Mouse (Mus musculus) liver, embryonic 15.5 days (tissue): ENCODE data around the gene Gm10964. TPM values are rescaled to one million over a fixed set of nuclear protein-coding genes. Genes with fewer than 3 reads are reported as not detected.

Experiments
- ATAC-seq: fragments of 200-750 bp; cut with Nextera tagmentation; 2 replicates; pipeline ENCODE4 v1.8.0; 2017; ENCODE audit warnings: moderate number of reproducible peaks, mild to moderate bottlenecking, moderate library complexity; ENCODE audit not compliant: insufficient read depth
- H3K27ac ChIP-seq: fragments of 300-500 bp; sonication (generic); replicated peaks from 2 replicates; pipeline ENCODE4 v1.5.1; 2015; ENCODE audit warnings: mild to moderate bottlenecking, inconsistent platforms
- H3K27me3 ChIP-seq: fragments of 300-500 bp; sonication (generic); 2 replicates; pipeline ENCODE4 v1.6.1; 2015; ENCODE audit warnings: mild to moderate bottlenecking, inconsistent platforms
- H3K36me3 ChIP-seq: fragments of 300-500 bp; sonication (generic); replicated peaks from 2 replicates; pipeline ENCODE4 v1.6.1; 2015; ENCODE audit warnings: moderate library complexity, mild to moderate bottlenecking, inconsistent platforms
- H3K4me1 ChIP-seq: fragments of 300-500 bp; sonication (generic); replicated peaks from 2 replicates; pipeline ENCODE4 v1.6.1; 2015; ENCODE audit warnings: inconsistent platforms
- H3K4me2 ChIP-seq: fragments of 300-500 bp; sonication (generic); 2 replicates; pipeline ENCODE4 v1.6.1; 2015; ENCODE audit warnings: moderate library complexity, mild to moderate bottlenecking, inconsistent platforms
- H3K4me3 ChIP-seq: fragments of 300-500 bp; sonication (generic); replicated peaks from 2 replicates; pipeline ENCODE4 v1.5.1; 2015; ENCODE audit warnings: mild to moderate bottlenecking, inconsistent platforms
- H3K9ac ChIP-seq: fragments of 300-500 bp; sonication (generic); 2 replicates; pipeline ENCODE4 v1.6.1; 2015; ENCODE audit warnings: moderate library complexity, mild to moderate bottlenecking, inconsistent platforms
- H3K9me3 ChIP-seq: fragments of 300-500 bp; sonication (generic); replicated peaks from 2 replicates; pipeline ENCODE4 v1.6.1; 2016; ENCODE audit warnings: inconsistent platforms
- WGBS: fragments of 180-500 bp; shearing (Covaris S2); methylation state at CpG from one replicate; pipeline ENCODE4 v1.1.7; 2015; ENCODE audit warnings: mixed read lengths; ENCODE audit not compliant: insufficient replicate concordance; 5-methylcytosine and 5-hydroxymethylcytosine counted together
- polyA plus RNA-seq: library from polyadenylated mRNA; unstranded; fragments of >200 nt; fragmentation: Nextera tagmentation; extraction: Ambion mirVana; gene quantifications from 2 replicates; pipeline ENCODE4 v1.2.1, GENCODE M21; 2015

Gene Gm10964
- polyA plus RNA-seq, 1 experiment from 2014 or later: not detected

GRCm38 (mm10) chr3:103735776-103736600 lies 3.2 kb upstream of the Gm10964 start:
- ATAC-seq: no peak
- Histone ChIP-seq H3K9me3 (no peaks in the 10 kb centered on the region), H3K27ac (no peak overlapping the region), H3K27me3 (no peaks in the 10 kb centered on the region), H3K36me3 (peaks cover 30% of the 10 kb centered on the region), H3K4me3 (no peak overlapping the region), H3K9ac (no peak overlapping the region), H3K4me2 (no peak overlapping the region), H3K4me1 (peaks cover 23% of the 10 kb centered on the region)
- WGBS: 87% methylated on average over 28 of the region's 28 CpGs

GRCm38 (mm10) chr3:103737061-103737754 lies 2.0 kb upstream of the Gm10964 start:
- H3K27me3 ChIP-seq: no peaks in the 10 kb centered on the region
- peak overlapping the region; percentile 29; the same call in 1 of the 2 replicates for H3K4me3 ChIP-seq
- H3K36me3 ChIP-seq: peaks cover 42% of the 10 kb centered on the region
- 69% methylated on average over 16 of the region's 16 CpGs for WGBS
- H3K4me1 ChIP-seq: peaks cover 23% of the 10 kb centered on the region
- no peak for ATAC-seq
- no peak overlapping the region for H3K27ac ChIP-seq
- H3K4me2 ChIP-seq: peak overlapping the region; percentile 61; the same call in 1 of the 2 replicates
- H3K9me3 ChIP-seq: no peaks in the 10 kb centered on the region
- no peak overlapping the region for H3K9ac ChIP-seq

- H3K9ac ChIP-seq: no peak within 1 kb of the TSS
- H3K4me1 ChIP-seq: peaks cover 23% of the 10 kb centered on the region
- peak; percentile 67 for ATAC-seq
- no peaks in the 10 kb centered on the region for H3K9me3 ChIP-seq
- H3K4me3 ChIP-seq: peak within 1 kb of the TSS; percentile 29
- H3K36me3 ChIP-seq: peaks cover 47% of the 10 kb centered on the region
- peak within 1 kb of the TSS; percentile 61 for H3K4me2 ChIP-seq
- no peaks in the 10 kb centered on the region for H3K27me3 ChIP-seq
- no peak within 1 kb of the TSS for H3K27ac ChIP-seq
- 1% methylated on average over 18 of the region's 18 CpGs for WGBS
These were observed 1.2 kb upstream of the Gm10964 start, which contains the start of gene Olfml3 for GRCm38 (mm10) chr3:103737778-103738571. TSS of gene Olfml3 (minus strand) at chr3:103738001.

- no peak for ATAC-seq
- Histone ChIP-seq H3K27ac (no peak overlapping the region), H3K27me3 (no peaks in the 10 kb centered on the region), H3K4me1 (peaks cover 14% of the 10 kb centered on the region), H3K4me2 (no peak overlapping the region), H3K4me3 (no peak overlapping the region), H3K9me3 (no peaks in the 10 kb centered on the region), H3K9ac (no peak overlapping the region), H3K36me3 (peaks cover 70% of the 10 kb centered on the region)
- WGBS: 75% methylated on average over 5 of the region's 5 CpGs
These were observed 1.2 kb downstream of the Gm10964 start for GRCm38 (mm10) chr3:103740342-103740741.

- Histone ChIP-seq H3K27ac (no peak overlapping the region), H3K27me3 (no peaks in the 10 kb centered on the region), H3K4me2 (no peak overlapping the region), H3K9me3 (no peaks in the 10 kb centered on the region), H3K4me3 (no peak overlapping the region), H3K9ac (no peak overlapping the region), H3K4me1 (peaks cover 8% of the 10 kb centered on the region), H3K36me3 (peaks cover 83% of the 10 kb centered on the region)
- 87% methylated on average over 6 of the region's 6 CpGs for WGBS
- no peak for ATAC-seq
These were observed 4.0 kb downstream of the Gm10964 start for GRCm38 (mm10) chr3:103743208-103743607.

GRCm38 (mm10) chr3:103745001-103745770 lies 6.0 kb downstream of the Gm10964 start:
- Histone ChIP-seq H3K27me3 (no peaks in the 10 kb centered on the region), H3K36me3 (peaks cover 95% of the 10 kb centered on the region), H3K9ac (no peak overlapping the region), H3K4me3 (no peak overlapping the region), H3K4me1 (peaks cover 3% of the 10 kb centered on the region; the same call in 1 of the 2 replicates), H3K9me3 (no peaks in the 10 kb centered on the region), H3K27ac (no peak overlapping the region), H3K4me2 (no peak overlapping the region)
- no peak for ATAC-seq
- WGBS: 87% methylated on average over 14 of the region's 14 CpGs

- H3K9ac ChIP-seq: no peak overlapping the region
- ATAC-seq: no peak
- H3K4me3 ChIP-seq: no peak overlapping the region
- H3K4me1 ChIP-seq: no peaks in the 10 kb centered on the region
- no peak overlapping the region for H3K27ac ChIP-seq
- no peaks in the 10 kb centered on the region for H3K27me3 ChIP-seq
- WGBS: 79% methylated on average over 5 of the region's 5 CpGs
- peaks cover 93% of the 10 kb centered on the region for H3K36me3 ChIP-seq
- H3K9me3 ChIP-seq: no peaks in the 10 kb centered on the region
- H3K4me2 ChIP-seq: no peak overlapping the region
These were observed 7.5 kb downstream of the Gm10964 start for GRCm38 (mm10) chr3:103746711-103747110.

- no peak overlapping the region for H3K4me3 ChIP-seq
- peaks cover 96% of the 10 kb centered on the region for H3K36me3 ChIP-seq
- H3K4me1 ChIP-seq: no peaks in the 10 kb centered on the region
- 84% methylated on average over 2 of the region's 2 CpGs for WGBS
- no peaks in the 10 kb centered on the region for H3K27me3 ChIP-seq
- no peak for ATAC-seq
- H3K9me3 ChIP-seq: no peaks in the 10 kb centered on the region
- no peak overlapping the region for H3K4me2 ChIP-seq
- H3K27ac ChIP-seq: no peak overlapping the region
- no peak overlapping the region for H3K9ac ChIP-seq
These were observed 12.4 kb downstream of the Gm10964 start for GRCm38 (mm10) chr3:103751558-103751957.

GRCm38 (mm10) chr3:103755351-103755750 lies 16.2 kb downstream of the Gm10964 start:
- Histone ChIP-seq H3K9me3 (no peaks in the 10 kb centered on the region), H3K4me1 (no peaks in the 10 kb centered on the region), H3K4me3 (no peak overlapping the region), H3K27ac (no peak overlapping the region), H3K9ac (no peak overlapping the region), H3K27me3 (no peaks in the 10 kb centered on the region), H3K4me2 (no peak overlapping the region), H3K36me3 (peaks cover 94% of the 10 kb centered on the region)
- ATAC-seq: no peak
- 48% methylated on average over 3 of the region's 3 CpGs for WGBS

GRCm38 (mm10) chr3:103756920-103757319 lies 17.8 kb downstream of the Gm10964 start:
- no peaks in the 10 kb centered on the region for H3K4me1 ChIP-seq
- H3K4me2 ChIP-seq: no peak overlapping the region
- ATAC-seq: no peak
- H3K36me3 ChIP-seq: peaks cover 94% of the 10 kb centered on the region
- H3K9me3 ChIP-seq: no peaks in the 10 kb centered on the region
- H3K4me3 ChIP-seq: no peak overlapping the region
- WGBS: 93% methylated on average over 2 of the region's 2 CpGs
- H3K27ac ChIP-seq: no peak overlapping the region
- no peak overlapping the region for H3K9ac ChIP-seq
- no peaks in the 10 kb centered on the region for H3K27me3 ChIP-seq
